Mouse (Mus musculus) small intestine, adult 2 months (tissue): ENCODE results near the gene Pdgfra. TPM values are rescaled to one million over a fixed set of nuclear protein-coding genes. Genes with fewer than 3 reads are reported as not detected.
A peak's percentile ranks its signal among the peaks of the same experiment; 100 is the strongest.

ENCODE experiments used
- H3K27ac ChIP-seq: fragments of 200-500 bp; 2 replicates; pipeline ENCODE4 v1.5.1; 2012; ENCODE audit warnings: low read depth, low read length, control low read depth, inconsistent platforms; ENCODE audit not compliant: insufficient read depth
- H3K27me3 ChIP-seq: fragments of 200-500 bp; 2 replicates; pipeline ENCODE4 v1.6.1; 2012; ENCODE audit warnings: mild to moderate bottlenecking, moderate library complexity, low read length, inconsistent platforms; ENCODE audit not compliant: control insufficient read depth, insufficient read depth
- H3K36me3 ChIP-seq: fragments of 200-500 bp; 2 replicates; pipeline ENCODE4 v1.6.1; 2012; ENCODE audit warnings: mild to moderate bottlenecking, low read length, control low read depth, inconsistent platforms; ENCODE audit not compliant: control insufficient read depth, insufficient read depth
- H3K4me1 ChIP-seq: fragments of 200-500 bp; 2 replicates; pipeline ENCODE4 v1.6.1; 2012; ENCODE audit warnings: low read length, inconsistent platforms, mixed read lengths; ENCODE audit not compliant: control insufficient read depth, insufficient read depth, insufficient read length
- H3K4me3 ChIP-seq: fragments of 200-500 bp; 2 replicates; pipeline ENCODE4 v1.5.1; 2012; ENCODE audit warnings: low read depth, mild to moderate bottlenecking, control low read depth, inconsistent platforms, low read length, moderate library complexity
- CTCF ChIP-seq: fragments of 200-500 bp; IDR thresholded peaks from 2 replicates; pipeline ENCODE4 v1.5.1; 2012; ENCODE audit warnings: low read depth, mild to moderate bottlenecking, control low read depth, inconsistent platforms, low read length, moderate library complexity, mixed read lengths; ENCODE audit not compliant: insufficient replicate concordance, insufficient read length; ENCODE audit errors: extremely low read depth
- POLR2A ChIP-seq: fragments of 200-500 bp; IDR thresholded peaks from 2 replicates; pipeline ENCODE4 v1.6.1; 2012; ENCODE audit warnings: low read depth, mild to moderate bottlenecking, control low read depth, inconsistent platforms, low read length, moderate library complexity
- WGBS: fragments of 180-500 bp; shearing (Covaris S2); methylation state at CpG from one replicate; pipeline ENCODE4 v1.1.7; 2018; 5-methylcytosine and 5-hydroxymethylcytosine counted together
- polyA plus RNA-seq: library from polyadenylated mRNA; depleted of rRNA; stranded (reverse); fragments of >200 nt; gene quantifications from 2 replicates; pipeline ENCODE4 v1.2.3, GENCODE M21; 2012; rRNA removed

Gene Pdgfra
- 8.3 and 13.9 TPM in 2 replicates for polyA plus RNA-seq

DNA sequence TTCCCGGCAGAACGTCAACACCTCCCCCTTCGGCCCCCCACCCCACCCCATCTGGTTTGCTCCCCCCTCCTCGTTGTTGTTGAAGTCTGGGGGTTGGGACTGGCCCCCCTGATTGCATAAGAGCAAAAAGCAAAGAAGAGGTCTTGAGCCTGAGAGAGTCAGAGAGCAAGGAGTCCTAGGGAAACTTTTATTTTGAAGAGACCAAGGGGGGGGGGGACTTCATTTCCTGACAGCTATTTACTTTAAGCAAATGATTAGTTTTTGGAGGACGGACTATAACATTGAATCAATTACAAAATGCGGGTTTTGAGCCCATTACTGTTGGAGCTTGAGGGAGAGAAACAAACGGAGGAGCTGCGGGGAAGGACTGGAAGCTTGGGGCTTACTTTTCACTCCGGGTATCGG is at the start of gene Pdgfra:
Gene Pdgfra, plus strand, starts transcription at position 272 of the 405 bp plus-strand sequence.
- Histone ChIP-seq H3K4me3 (peak within 1 kb of the TSS; percentile 57), H3K36me3 (no peaks in the 10 kb centered on the region), H3K27me3 (peaks cover 68% of the 10 kb centered on the region), H3K4me1 (peaks cover 15% of the 10 kb centered on the region), H3K27ac (peak within 1 kb of the TSS; percentile 54; the same call in 1 of the 2 replicates)
- 4% methylated on average over 10 of the region's 10 CpGs for WGBS
- no peak for TF ChIP-seq CTCF
- no peak for TF ChIP-seq POLR2A

DNA sequence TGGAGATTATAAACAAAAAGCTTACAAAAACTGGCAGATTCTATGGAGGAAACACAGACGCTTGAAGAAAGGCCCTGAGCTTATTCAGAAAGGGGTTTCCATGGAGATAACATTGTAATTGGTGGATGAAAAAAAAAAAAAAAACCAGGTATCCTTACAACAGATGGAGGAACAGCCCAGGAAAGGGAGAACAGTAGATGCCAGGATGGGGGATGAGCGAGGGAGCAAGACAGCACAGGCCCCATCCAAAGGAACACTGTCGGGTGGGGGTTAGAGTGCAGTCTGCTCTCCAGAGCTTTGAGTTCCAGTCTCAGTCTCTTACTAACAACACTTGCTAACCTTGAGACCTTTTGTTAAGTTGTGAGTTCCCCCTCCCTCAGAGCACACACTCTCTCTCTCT is 45.6 kb upstream of the Pdgfra start:
- 81% methylated on average over 3 of the region's 3 CpGs for WGBS
- no peak overlapping the region for H3K4me3 ChIP-seq

DNA sequence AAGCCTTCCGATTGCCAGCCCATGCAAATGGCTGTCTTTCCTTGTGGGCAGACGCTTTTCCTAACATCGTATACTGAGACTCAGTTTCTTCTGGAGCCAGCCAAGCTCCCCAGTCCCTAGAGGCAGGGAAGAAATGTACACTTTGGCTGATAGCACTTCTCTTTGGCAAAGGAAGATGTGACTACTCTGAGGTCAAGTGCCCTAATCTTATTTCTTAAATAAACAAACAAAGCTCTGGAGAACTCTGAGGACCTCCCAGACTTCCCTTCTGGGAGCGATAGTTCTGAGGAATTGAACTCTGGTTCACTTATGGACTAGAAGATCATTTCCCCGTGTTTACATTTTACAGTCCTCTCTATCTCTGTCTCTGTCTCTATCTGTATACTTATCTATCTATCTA is 42.7 kb upstream of the Pdgfra start:
- H3K4me1 ChIP-seq = no peaks in the 10 kb centered on the region
- 34% methylated on average over 5 of the region's 5 CpGs for WGBS
- TF ChIP-seq POLR2A (no peak), CTCF (no peak)
- no peak overlapping the region for H3K4me3 ChIP-seq
- no peak overlapping the region for H3K27ac ChIP-seq
- H3K36me3 ChIP-seq = no peaks in the 10 kb centered on the region
- no peaks in the 10 kb centered on the region for H3K27me3 ChIP-seq

More for the DNA sequence above, 45.6 kb upstream of the Pdgfra start:
- H3K27ac ChIP-seq = no peak overlapping the region
- no peaks in the 10 kb centered on the region for H3K4me1 ChIP-seq
- no peak for TF ChIP-seq CTCF
- TF ChIP-seq POLR2A = no peak
- H3K27me3 ChIP-seq = peaks cover 2% of the 10 kb centered on the region; the same call in 1 of the 2 replicates
- H3K36me3 ChIP-seq = no peaks in the 10 kb centered on the region

DNA sequence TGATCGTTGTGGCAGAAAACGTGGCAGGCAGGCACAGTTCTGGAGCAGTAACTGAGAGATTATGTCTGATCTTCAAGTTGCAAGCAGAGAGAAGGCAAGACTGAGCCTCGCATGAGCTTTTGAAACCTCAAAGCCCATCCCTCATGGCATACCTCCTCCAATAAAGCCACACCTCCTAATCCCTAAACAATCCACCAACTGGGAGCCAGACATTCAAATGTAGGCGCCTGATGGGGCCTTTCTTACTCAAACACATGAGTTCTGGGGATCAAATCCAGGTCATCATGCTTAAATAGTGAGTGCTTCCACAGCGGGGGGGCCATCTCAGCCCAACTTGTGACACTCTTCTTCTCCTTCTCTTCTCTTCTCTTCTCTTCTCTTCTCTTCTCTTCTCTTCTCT is 40.3 kb upstream of the Pdgfra start:
- no peak overlapping the region for H3K27ac ChIP-seq
- no peaks in the 10 kb centered on the region; the same call in 1 of the 2 replicates for H3K27me3 ChIP-seq
- no peaks in the 10 kb centered on the region for H3K36me3 ChIP-seq
- WGBS = 67% methylated on average over 5 of the region's 5 CpGs
- H3K4me1 ChIP-seq = no peaks in the 10 kb centered on the region
- H3K4me3 ChIP-seq = no peak overlapping the region
- TF ChIP-seq CTCF = no peak
- TF ChIP-seq POLR2A = no peak

DNA sequence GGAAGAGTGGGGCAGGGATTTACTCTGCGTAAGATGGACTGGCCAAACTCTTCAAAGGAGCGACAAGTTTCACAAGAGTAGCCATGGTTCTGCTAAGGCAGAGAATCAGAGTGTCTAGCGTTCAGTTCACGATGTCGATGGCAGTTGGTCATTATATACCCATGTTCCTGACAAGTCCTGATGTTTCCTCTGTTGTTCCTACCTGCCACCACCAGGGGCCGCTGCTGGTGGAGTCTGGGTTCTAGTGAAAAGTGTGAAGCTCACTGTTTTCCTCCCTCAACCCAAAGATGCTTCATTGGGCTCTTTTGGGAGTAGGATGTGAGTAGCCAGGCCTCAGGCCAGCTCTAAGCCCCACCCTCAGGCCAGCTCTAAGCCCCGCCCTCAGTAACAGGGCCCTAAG is 33.3 kb upstream of the Pdgfra start:
- Histone ChIP-seq H3K4me3 (no peak overlapping the region), H3K27me3 (no peaks in the 10 kb centered on the region; the same call in 1 of the 2 replicates), H3K36me3 (no peaks in the 10 kb centered on the region), H3K4me1 (no peaks in the 10 kb centered on the region), H3K27ac (no peak overlapping the region)
- TF ChIP-seq POLR2A (no peak), CTCF (peak; percentile 48; the same call in 1 of the 2 replicates)
- 69% methylated on average over 7 of the region's 7 CpGs for WGBS

DNA sequence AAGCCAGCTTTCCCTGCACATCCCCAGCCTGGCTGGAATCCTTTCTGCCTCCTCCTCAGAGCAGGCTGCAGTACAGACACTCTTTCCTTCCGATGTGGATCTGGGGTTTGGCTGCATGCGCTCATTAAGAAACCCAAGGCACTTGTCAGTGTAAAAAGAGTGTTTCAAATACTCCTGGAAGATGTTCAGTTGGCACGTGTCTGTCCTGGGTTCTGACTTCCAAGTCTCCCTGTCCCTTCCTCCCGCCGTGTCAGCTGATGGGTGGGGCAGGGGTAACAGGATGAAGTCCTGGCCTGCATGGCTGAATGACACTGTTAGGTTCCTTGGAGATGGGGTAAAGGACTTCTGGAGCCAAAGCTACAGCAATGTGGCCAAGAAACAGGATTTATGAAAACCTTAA is 30.4 kb upstream of the Pdgfra start:
- no peaks in the 10 kb centered on the region for H3K4me1 ChIP-seq
- no peak for TF ChIP-seq CTCF
- H3K36me3 ChIP-seq = no peaks in the 10 kb centered on the region
- no peak overlapping the region for H3K27ac ChIP-seq
- 38% methylated on average over 5 of the region's 5 CpGs for WGBS
- no peak overlapping the region for H3K4me3 ChIP-seq
- H3K27me3 ChIP-seq = no peaks in the 10 kb centered on the region

DNA sequence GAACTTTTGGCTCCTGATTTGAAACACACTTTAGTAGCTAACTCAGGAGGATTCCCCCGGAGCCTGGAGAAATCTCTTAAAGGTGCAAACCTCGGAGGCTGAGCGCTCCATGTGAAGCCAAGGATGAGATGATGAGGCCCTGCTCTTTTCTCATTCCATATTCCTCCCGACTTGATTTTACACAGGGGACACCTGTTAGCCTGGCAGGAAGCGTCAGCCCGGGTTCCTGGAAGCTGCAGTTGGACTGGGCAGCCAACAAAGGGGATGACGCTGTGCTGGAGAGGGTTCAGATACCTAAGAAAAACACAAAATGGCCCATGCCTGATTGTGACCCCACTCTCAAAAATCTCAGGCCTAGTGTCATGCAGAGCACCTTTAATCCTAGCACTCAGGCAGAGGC is 17.4 kb upstream of the Pdgfra start:
- no peaks in the 10 kb centered on the region; the same call in 1 of the 2 replicates for H3K27me3 ChIP-seq
- no peak overlapping the region for H3K27ac ChIP-seq
- no peaks in the 10 kb centered on the region for H3K4me1 ChIP-seq
- H3K4me3 ChIP-seq = no peak overlapping the region
- WGBS = 85% methylated on average over 7 of the region's 7 CpGs
- TF ChIP-seq POLR2A (no peak), CTCF (no peak)
- no peaks in the 10 kb centered on the region for H3K36me3 ChIP-seq
